Mouse (Mus musculus) brain, embryonic 14.5 days (tissue): ENCODE measurements around the gene Sipa1l3.

Experiments
- CTCF ChIP-seq: fragments of 200-500 bp; IDR thresholded peaks from 2 replicates; pipeline ENCODE4 v1.5.1; 2012; ENCODE audit warnings: inconsistent platforms, mild to moderate bottlenecking, moderate library complexity, borderline replicate concordance; ENCODE audit not compliant: insufficient read depth, insufficient read length; ENCODE audit errors: extremely low read depth
- POLR2A ChIP-seq: fragments of 200-500 bp; IDR thresholded peaks from 2 replicates; pipeline ENCODE4 v1.6.1; 2012; ENCODE audit warnings: mild to moderate bottlenecking, inconsistent platforms, borderline replicate concordance; ENCODE audit not compliant: poor library complexity, insufficient read depth, insufficient read length, severe bottlenecking; ENCODE audit errors: extremely low read depth

- no peak for TF ChIP-seq POLR2A
- TF ChIP-seq CTCF: no peak
These were observed 12.8 kb downstream of the Sipa1l3 start for GRCm38 (mm10) chr7:29505337-29506318.
